ENCODE assay signal across 17 mouse cellular contexts in the genomic region with DNA sequence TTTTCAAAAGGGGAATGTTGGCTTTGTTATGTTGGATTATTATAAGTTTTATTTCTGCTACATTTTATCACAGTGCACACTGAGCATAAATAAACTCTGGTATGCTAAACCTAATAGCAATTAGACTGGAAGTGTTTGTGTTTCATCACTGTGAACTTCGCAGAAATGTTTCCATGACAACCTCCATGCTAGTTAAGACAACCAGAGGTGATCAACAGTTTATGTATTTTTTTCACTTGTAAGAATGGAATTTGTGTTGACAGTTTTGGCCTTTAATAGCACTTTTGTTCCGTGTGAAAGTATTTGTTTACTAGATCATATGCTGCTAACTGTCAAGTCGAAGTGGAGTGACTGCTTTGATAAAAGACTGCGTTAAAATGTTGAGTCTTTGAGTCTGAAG. TPM values are rescaled to one million over a fixed set of nuclear protein-coding genes. Genes with fewer than 3 reads are reported as not detected.
DNase-seq lines count a peak whose midpoint lies in the region; ATAC-seq lines count a peak whose summit lies in the region.
"Had no signal": no experiment of that assay in that cellular context is flagged by ENCODE, and none has a peak within 500 bp of the region (broad histone marks: within the 10 kb centered on the region; RNA-seq: fewer than 3 reads in every experiment).

No protein-coding gene starts in this region.

- WGBS in forebrain, embryonic 14.5 days: 13% methylated on average over 4 of the region's 4 CpGs
- 34% methylated on average over 4 of the region's 4 CpGs for WGBS in forebrain, embryonic 13.5 days

- H3K4me1 ChIP-seq in forebrain, embryonic 14.5 days (ENCODE audit: control insufficient read depth, insufficient read depth, low read length): 0 out of 2 replicates have a peak, but pooled peaks cover 2% of the 10 kb centered on the region
- 0 out of 2 replicates have a peak, but pooled peaks cover 4% of the 10 kb centered on the region for H3K4me1 ChIP-seq in forebrain, embryonic 13.5 days
- H3K4me1 ChIP-seq: embryonic facial prominence, embryonic 13.5 days; heart, embryonic 13.5 days; hindbrain, embryonic 15.5 days had no signal

- H3K27me3 ChIP-seq in forebrain, embryonic 14.5 days (replicated peaks; ENCODE audit: control insufficient read depth, insufficient read depth, low read length): no peaks in the 10 kb centered on the region
- H3K27me3 ChIP-seq in forebrain, embryonic 13.5 days: no peaks in the 10 kb centered on the region
- H3K27me3 ChIP-seq: embryonic facial prominence, embryonic 13.5 days; heart, embryonic 13.5 days; hindbrain, embryonic 15.5 days had no signal

- ATAC-seq in forebrain, embryonic 14.5 days: no peak
- no peak for ATAC-seq in forebrain, embryonic 13.5 days
- ATAC-seq: intestine, embryonic 16.5 days had no signal

- H3K27ac ChIP-seq in forebrain, embryonic 14.5 days (ENCODE audit: low read depth, low read length): no peak overlapping the region
- H3K27ac ChIP-seq in forebrain, embryonic 13.5 days: no peak overlapping the region
- H3K27ac ChIP-seq: embryonic facial prominence, embryonic 13.5 days; heart, embryonic 13.5 days; hindbrain, embryonic 15.5 days had no signal

- peak; percentile 48 for DNase-seq in forebrain, embryonic 14.5 days (ENCODE audit: low spot score)
- peak; percentile 85 for DNase-seq in Muller cell, postnatal 12 days (ENCODE audit: inconsistent ontology term)
- DNase-seq in brain, adult 2 months (ENCODE audit: low read depth, low spot score): peak; percentile 8
- DNase-seq in retina, postnatal 1 day: peak; percentile 81
- no peak for DNase-seq in thymus, postnatal 0 days (ENCODE audit: low spot score)
- DNase-seq: adrenal gland, adult 8-10 months; adrenal gland, postnatal 36 days; cerebellum, adult 11-12 months; cerebellum, adult 9-11 months; gastrocnemius, postnatal 36 days; heart, adult 11 months; heart, postnatal 36 days had no signal

- H3K9ac ChIP-seq in forebrain, embryonic 14.5 days (ENCODE audit: low read length): no peak overlapping the region
- no peak overlapping the region for H3K9ac ChIP-seq in forebrain, embryonic 13.5 days
- H3K9ac ChIP-seq: embryonic facial prominence, embryonic 13.5 days; heart, embryonic 13.5 days; hindbrain, embryonic 15.5 days had no signal

- H3K9me3 ChIP-seq in forebrain, embryonic 14.5 days (replicated peaks; ENCODE audit: control insufficient read depth, low read length): peaks cover 2% of the 10 kb centered on the region; the same call in 1 of the 2 replicates
- H3K9me3 ChIP-seq in forebrain, embryonic 13.5 days (replicated peaks): peaks cover 5% of the 10 kb centered on the region; the same call in 1 of the 2 replicates
- H3K9me3 ChIP-seq: embryonic facial prominence, embryonic 13.5 days; heart, embryonic 13.5 days had no signal

- H3K36me3 ChIP-seq in forebrain, embryonic 14.5 days (ENCODE audit: control insufficient read depth, insufficient read depth, low read length): no peaks in the 10 kb centered on the region
- H3K36me3 ChIP-seq in forebrain, embryonic 13.5 days (ENCODE audit: poor library complexity, severe bottlenecking): no peaks in the 10 kb centered on the region
- H3K36me3 ChIP-seq: embryonic facial prominence, embryonic 13.5 days; heart, embryonic 13.5 days; hindbrain, embryonic 15.5 days had no signal

- no peak overlapping the region for H3K4me3 ChIP-seq in forebrain, embryonic 14.5 days (ENCODE audit: low read depth, low read length)
- no peak overlapping the region for H3K4me3 ChIP-seq in forebrain, embryonic 13.5 days
- H3K4me3 ChIP-seq: embryonic facial prominence, embryonic 13.5 days; heart, embryonic 13.5 days; hindbrain, embryonic 15.5 days had no signal

- H3K4me2 ChIP-seq in forebrain, embryonic 14.5 days (ENCODE audit: low read length): no peak overlapping the region
- H3K4me2 ChIP-seq in forebrain, embryonic 13.5 days: no peak overlapping the region
- H3K4me2 ChIP-seq: embryonic facial prominence, embryonic 13.5 days; heart, embryonic 13.5 days; hindbrain, embryonic 15.5 days had no signal

RNA-seq across cellular contexts. Expression of a gene that starts 51.6 kb away (rescaled TPM):
- 26.3 and 35.9 TPM in 2 replicates for polyA plus RNA-seq in forebrain, embryonic 14.5 days (2014; fragmentation: Nextera tagmentation; extraction: Ambion mirVana)
- 28.3 and 30.2 TPM in 2 replicates for polyA plus RNA-seq in forebrain, embryonic 13.5 days (2015; fragmentation: Nextera tagmentation; extraction: Ambion mirVana)
- 0.13 and 0.43 TPM in 2 replicates for polyA plus RNA-seq in thymus, postnatal 0 days (2015; fragmentation: Nextera tagmentation; extraction: Ambion mirVana)

Comparison
In these comparisons a context has a peak if more than half of its experiments do, and no peak if none do; other contexts are left out.
1. RNA of a gene that starts 51.6 kb away (polyA plus RNA-seq): 28.3 to 30.2 TPM in forebrain, embryonic 13.5 days and 26.3 to 35.9 TPM in forebrain, embryonic 14.5 days; 0.13 to 0.43 TPM in thymus, postnatal 0 days; every median in the first group is over 10 times any median in the second.